Mouse (Mus musculus): ENCODE measurements at regions not wholly inside any gene's neighbourhood (a gene's known extent, or its start where the extent isn't known, plus 50 kb on each side); places are given as distances from the start of the nearest gene placed in this dataset.

DNA sequence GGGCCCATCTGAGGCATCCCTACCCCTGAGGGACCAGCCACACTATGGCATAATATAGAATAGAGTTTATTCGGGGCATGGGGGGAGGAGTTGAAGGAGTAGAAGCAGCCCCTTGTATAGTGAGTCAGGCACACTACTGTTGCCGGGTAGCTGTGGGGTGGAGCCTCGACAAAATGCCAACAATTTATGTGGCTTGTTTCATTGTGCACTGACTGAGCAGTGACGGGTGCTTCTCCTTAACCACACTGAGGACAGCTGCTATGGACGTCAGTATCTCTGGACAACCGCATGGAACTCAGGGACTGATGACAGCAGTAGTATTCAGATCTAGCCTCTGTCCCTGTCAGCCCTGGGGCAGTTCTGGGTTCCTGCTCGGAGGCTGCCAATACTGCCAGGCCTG is 53.6 kb upstream of the Tiparp start:
- TF ChIP-seq CTCF (IDR thresholded peaks at IDR 0.05 in 2 of 3, conservative IDR thresholded peaks at IDR 0.05 in 1 of 3; ENCODE audit: control insufficient read depth in 1 of 3, insufficient read depth in 1 of 3, low read depth in 2 of 3, low read length in 3 of 3, poor library complexity in 1 of 3, severe bottlenecking in 1 of 3) (no peak), POLR2A (IDR thresholded peaks at IDR 0.05; ENCODE audit: control insufficient read depth in 1 of 2, insufficient read depth in 1 of 2, low read depth in 1 of 2, low read length in 2 of 2, poor library complexity in 1 of 2) (no peak), USF1 (IDR thresholded peaks at IDR 0.05; ENCODE audit: low read depth, low read length) (no peak), ZNF384 (IDR thresholded peaks at IDR 0.05; ENCODE audit: low read depth, low read length) (no peak), KAT2A (conservative IDR thresholded peaks at IDR 0.05; ENCODE audit: low read depth, low read length) (no peak), UBTF (IDR thresholded peaks at IDR 0.05; ENCODE audit: borderline replicate concordance, insufficient read depth, low read depth, low read length) (no peak), CHD1 (IDR thresholded peaks at IDR 0.05; ENCODE audit: low read depth, low read length) (no peak), E2F4 (IDR thresholded peaks at IDR 0.05; ENCODE audit: borderline replicate concordance, low read depth, low read length) (no peak), POLR2AphosphoS5 (IDR thresholded peaks at IDR 0.05; ENCODE audit: borderline replicate concordance, low read depth, low read length) (no peak), MXI1 (IDR thresholded peaks at IDR 0.05; ENCODE audit: low read depth, low read length) (no peak), ZMIZ1 (IDR thresholded peaks at IDR 0.05; ENCODE audit: low read depth, low read length) (no peak), MYB (IDR thresholded peaks at IDR 0.05; ENCODE audit: low read depth, low read length) (no peak), ZC3H11A (IDR thresholded peaks at IDR 0.05; ENCODE audit: low read depth, low read length) (no peak)

Data from MEL (cell line).